Mouse (Mus musculus) limb, embryonic 14.5 days (tissue): Measurements from ENCODE around the gene Ghrl. TPM values are rescaled to one million over a fixed set of nuclear protein-coding genes. Genes with fewer than 3 reads are reported as not detected.

Experiments used
- ATAC-seq: fragments of 200-750 bp; cut with Nextera tagmentation; 2 replicates; pipeline ENCODE4 v1.8.0; 2017; ENCODE audit warnings: low read depth, moderate number of reproducible peaks, moderate TSS enrichment; ENCODE audit not compliant: low FRiP score
- DNase-seq: peaks from one replicate; pipeline ENCODE4 v3.0.0-alpha.2; 2015; ENCODE audit warnings: low spot score
- H3K27ac ChIP-seq: fragments of 300-500 bp; sonication (generic); replicated peaks from 2 replicates; pipeline ENCODE4 v1.5.1; 2014; ENCODE audit warnings: low read depth, mild to moderate bottlenecking, low read length, moderate library complexity, mixed read lengths
- H3K27me3 ChIP-seq: fragments of 300-500 bp; sonication (generic); 2 replicates; pipeline ENCODE4 v1.6.1; 2014; ENCODE audit warnings: low read length, mixed read lengths; ENCODE audit not compliant: control insufficient read depth, insufficient read depth
- H3K36me3 ChIP-seq: fragments of 300-500 bp; sonication (generic); 2 replicates; pipeline ENCODE4 v1.6.1; 2014; ENCODE audit warnings: mild to moderate bottlenecking, low read length, moderate library complexity, mixed read lengths; ENCODE audit not compliant: control insufficient read depth, insufficient read depth
- H3K4me1 ChIP-seq: fragments of 300-500 bp; sonication (generic); 2 replicates; pipeline ENCODE4 v1.6.1; 2014; ENCODE audit warnings: antibody characterized with exemption, low read length, mixed read lengths; ENCODE audit not compliant: control insufficient read depth, insufficient read depth
- H3K4me2 ChIP-seq: fragments of 300-500 bp; sonication (generic); replicated peaks from 2 replicates; pipeline ENCODE4 v1.6.1; 2014; ENCODE audit warnings: low read depth, mild to moderate bottlenecking, low read length, moderate library complexity; ENCODE audit not compliant: severe bottlenecking
- H3K4me3 ChIP-seq: fragments of 300-500 bp; sonication (generic); replicated peaks from 2 replicates; pipeline ENCODE4 v1.5.1; 2014; ENCODE audit warnings: low read length
- H3K9ac ChIP-seq: fragments of 300-500 bp; sonication (generic); 2 replicates; pipeline ENCODE4 v1.6.1; 2014; ENCODE audit warnings: mild to moderate bottlenecking, low read depth, low read length, moderate library complexity; ENCODE audit not compliant: severe bottlenecking
- H3K9me3 ChIP-seq: fragments of 300-500 bp; sonication (generic); 2 replicates; pipeline ENCODE4 v1.6.1; 2016; ENCODE audit warnings: low read length; ENCODE audit not compliant: control insufficient read depth
- POLR2A ChIP-seq: fragments of 200-500 bp; IDR thresholded peaks from 2 replicates; pipeline ENCODE4 v1.8.0; 2012; ENCODE audit warnings: inconsistent platforms, mild to moderate bottlenecking, moderate library complexity, borderline replicate concordance; ENCODE audit not compliant: insufficient read depth, insufficient read length; ENCODE audit errors: extremely low read depth
- WGBS: fragments of 180-500 bp; shearing (Covaris S2); extraction: QIAGEN DNeasy Blood & Tissue Kit; methylation state at CpG from one replicate; pipeline ENCODE4 v1.1.7; 2014; 5-methylcytosine and 5-hydroxymethylcytosine counted together
- microRNA-seq: library from miRNA; unstranded; fragments of <30 nt; microRNA quantifications from one replicate; pipeline ENCODE4, GENCODE M21; 2016
- polyA plus RNA-seq, 2 experiments: library from polyadenylated mRNA; depleted of rRNA in 1 of 2; stranded (reverse) in 1 of 2; unstranded in 1 of 2; fragments of >200 nt; fragmentation: Nextera tagmentation in 1 of 2; extraction: Ambion mirVana in 1 of 2; gene quantifications; 2 replicates each; pipeline versions ENCODE4 v1.2.1 to v1.2.3; 2012 to 2014

The Ghrl gene
- polyA plus RNA-seq, 2 experiments: 0.11 TPM; not detected in 1

DNA sequence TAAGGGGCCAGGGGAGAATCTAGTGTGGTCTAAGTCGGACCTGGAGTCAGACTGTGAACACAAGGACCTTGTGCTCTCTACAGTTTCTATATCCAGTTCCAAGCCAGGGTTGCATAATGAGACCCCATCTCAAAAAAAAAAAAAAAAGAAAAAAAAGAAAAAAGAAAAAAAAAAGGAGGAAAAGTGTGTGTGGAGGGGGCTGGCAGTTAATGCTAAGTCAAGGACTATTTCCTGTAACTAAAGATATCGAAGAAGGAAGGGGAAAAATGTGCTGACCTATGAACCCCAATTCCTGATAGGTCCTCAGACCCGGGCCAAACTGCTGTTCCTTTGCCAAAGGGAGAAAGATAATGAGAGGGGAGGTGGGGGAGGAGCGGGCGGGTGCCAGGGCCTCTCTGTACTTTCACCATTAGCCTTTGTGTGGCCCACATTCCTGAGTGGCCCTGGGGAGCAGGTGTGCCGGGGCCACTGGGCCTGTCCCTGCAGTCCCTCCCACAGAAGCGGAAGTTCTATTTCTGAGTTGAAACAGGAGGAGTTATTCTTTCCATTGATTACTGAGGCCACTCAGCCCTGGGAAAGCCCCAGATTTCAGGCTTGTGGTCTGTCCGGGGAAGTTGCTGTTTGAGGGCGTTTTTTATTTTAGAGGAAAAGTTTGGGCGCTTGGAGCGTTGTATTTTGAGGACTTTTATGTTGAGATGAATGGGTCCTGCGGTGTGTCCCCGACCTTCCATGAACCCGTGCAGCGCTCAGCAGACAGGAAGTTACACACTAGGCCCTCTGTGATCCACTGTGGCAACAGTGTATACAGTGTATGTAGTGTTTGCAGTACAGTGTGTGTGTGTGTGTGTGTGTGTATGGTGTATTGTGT is 51.2 kb downstream of the Ghrl start:
- peak; percentile 26 for DNase-seq
- no peaks in the 10 kb centered on the region for H3K9me3 ChIP-seq
- no peak for TF ChIP-seq POLR2A
- H3K4me2 ChIP-seq: no peak overlapping the region
- no peak overlapping the region for H3K4me3 ChIP-seq
- peak; percentile 68 for ATAC-seq
- peak overlapping the region; percentile 49 for H3K27ac ChIP-seq
- no peak overlapping the region for H3K9ac ChIP-seq
- 40% methylated on average over 15 of the region's 15 CpGs for WGBS
- no peaks in the 10 kb centered on the region for H3K27me3 ChIP-seq
- H3K4me1 ChIP-seq: 0 out of 2 replicates have a peak, but pooled peaks cover 6% of the 10 kb centered on the region
- no peaks in the 10 kb centered on the region for H3K36me3 ChIP-seq

DNA sequence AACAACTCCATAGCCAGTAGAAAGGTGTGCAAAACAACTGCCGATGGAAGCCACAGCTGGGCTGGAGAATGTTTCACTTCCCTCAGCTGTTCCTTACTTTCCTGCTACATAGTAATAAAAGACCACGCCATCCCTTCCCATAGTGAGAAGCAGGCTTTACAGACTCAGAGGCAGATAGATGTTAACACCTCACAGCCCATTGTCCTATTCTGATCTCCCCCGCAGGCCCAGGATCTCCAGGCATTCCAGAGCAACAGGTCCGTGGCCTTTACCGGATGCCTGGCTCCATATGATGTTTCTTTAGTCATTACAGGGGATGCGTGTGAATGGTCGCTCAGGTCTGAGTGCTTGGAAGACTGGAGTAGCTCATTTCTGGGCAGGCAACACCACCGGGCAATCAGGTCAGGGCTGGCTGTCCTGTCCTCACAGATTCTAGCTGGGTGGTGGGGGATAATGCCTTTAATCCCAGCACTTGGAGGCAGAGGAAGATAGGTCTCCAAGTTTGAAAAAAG is 52.0 kb downstream of the Ghrl start:
- 0 out of 2 replicates have a peak overlapping the region, but pooled peaks have one; percentile 26 for H3K27ac ChIP-seq
- no peaks in the 10 kb centered on the region for H3K27me3 ChIP-seq
- no peak overlapping the region for H3K4me3 ChIP-seq
- no peaks in the 10 kb centered on the region for H3K9me3 ChIP-seq
- TF ChIP-seq POLR2A: no peak
- H3K4me1 ChIP-seq: 0 out of 2 replicates have a peak, but pooled peaks cover 6% of the 10 kb centered on the region
- no peak for ATAC-seq
- H3K4me2 ChIP-seq: no peak overlapping the region
- DNase-seq: no peak
- H3K36me3 ChIP-seq: no peaks in the 10 kb centered on the region
- WGBS: 42% methylated on average over 8 of the region's 8 CpGs
- H3K9ac ChIP-seq: no peak overlapping the region

Small RNA genes lying within 50 kb of the gene (microRNA-seq; reads per million reads assigned to microRNA genes)
- not detected for gene Mir7042

Other genes with a start within 250 kb of the Ghrl start
- 21.5 and 25.2 TPM in 2 replicates for gene Il17rc, start 248.5 kb downstream of the Ghrl start, polyA plus RNA-seq (2012; rRNA removed)
- gene Il17rc, start 248.5 kb downstream of the Ghrl start, polyA plus RNA-seq (2014; fragmentation: Nextera tagmentation; extraction: Ambion mirVana): 18.5 and 28.2 TPM in 2 replicates
- 14.0 and 15.9 TPM in 2 replicates for gene Creld1, start 236.6 kb downstream of the Ghrl start, polyA plus RNA-seq (2012; rRNA removed)
- gene Creld1, start 236.6 kb downstream of the Ghrl start, polyA plus RNA-seq (2014; fragmentation: Nextera tagmentation; extraction: Ambion mirVana): 15.9 and 16.1 TPM in 2 replicates
- 0.54 and 0.73 TPM in 2 replicates for gene Prrt3, start 217.9 kb downstream of the Ghrl start, polyA plus RNA-seq (2012; rRNA removed)
- 0.36 and 0.70 TPM in 2 replicates for gene Prrt3, start 217.9 kb downstream of the Ghrl start, polyA plus RNA-seq (2014; fragmentation: Nextera tagmentation; extraction: Ambion mirVana)
- gene Emc3, start 188.2 kb downstream of the Ghrl start, polyA plus RNA-seq (2012; rRNA removed): 58.0 and 61.6 TPM in 2 replicates
- 93.8 and 96.3 TPM in 2 replicates for gene Emc3, start 188.2 kb downstream of the Ghrl start, polyA plus RNA-seq (2014; fragmentation: Nextera tagmentation; extraction: Ambion mirVana)
- gene Fancd2, start 188.2 kb downstream of the Ghrl start, polyA plus RNA-seq (2012; rRNA removed): 12.8 and 15.9 TPM in 2 replicates
- gene Fancd2, start 188.2 kb downstream of the Ghrl start, polyA plus RNA-seq (2014; fragmentation: Nextera tagmentation; extraction: Ambion mirVana): 7.5 and 7.8 TPM in 2 replicates
- gene Fancd2os, start 119.2 kb downstream of the Ghrl start, polyA plus RNA-seq (2012; rRNA removed): 0.05 TPM in 1 of 2 replicates, not detected in the other
- gene Fancd2os, start 119.2 kb downstream of the Ghrl start, polyA plus RNA-seq (2014; fragmentation: Nextera tagmentation; extraction: Ambion mirVana): 0.19 and 0.40 TPM in 2 replicates
- 211 and 223 TPM in 2 replicates for gene Brk1, start 115.1 kb downstream of the Ghrl start, polyA plus RNA-seq (2012; rRNA removed)
- 251 and 259 TPM in 2 replicates for gene Brk1, start 115.1 kb downstream of the Ghrl start, polyA plus RNA-seq (2014; fragmentation: Nextera tagmentation; extraction: Ambion mirVana)
- 36.2 and 37.2 TPM in 2 replicates for gene Vhl, start 95.9 kb downstream of the Ghrl start, polyA plus RNA-seq (2012; rRNA removed)
- gene Vhl, start 95.9 kb downstream of the Ghrl start, polyA plus RNA-seq (2014; fragmentation: Nextera tagmentation; extraction: Ambion mirVana): 55.3 and 60.4 TPM in 2 replicates
- 9.0 and 9.1 TPM in 2 replicates for gene Irak2, start 81.4 kb downstream of the Ghrl start, polyA plus RNA-seq (2012; rRNA removed)
- 2.3 and 3.3 TPM in 2 replicates for gene Irak2, start 81.4 kb downstream of the Ghrl start, polyA plus RNA-seq (2014; fragmentation: Nextera tagmentation; extraction: Ambion mirVana)
- gene Tatdn2, start 22.8 kb downstream of the Ghrl start, polyA plus RNA-seq (2012; rRNA removed): 21.9 and 22.0 TPM in 2 replicates
- gene Tatdn2, start 22.8 kb downstream of the Ghrl start, polyA plus RNA-seq (2014; fragmentation: Nextera tagmentation; extraction: Ambion mirVana): 1.9 TPM in 2 replicates
- 314 and 328 TPM in 2 replicates for gene Sec13, start 20.9 kb upstream of the Ghrl start, polyA plus RNA-seq (2012; rRNA removed)
- gene Sec13, start 20.9 kb upstream of the Ghrl start, polyA plus RNA-seq (2014; fragmentation: Nextera tagmentation; extraction: Ambion mirVana): 318 and 326 TPM in 2 replicates